Mouse (Mus musculus): ENCODE measurements around the gene Ppp4c. TPM values are rescaled to one million over a fixed set of nuclear protein-coding genes. Genes with fewer than 3 reads are reported as not detected.

Ppp4c gene
- polyA plus RNA-seq, 1 experiment from 2014 or later: 300 TPM

GRCm38 (mm10) chr7:126789141-126789540 is 3.2 kb downstream of the Ppp4c start:
- Histone ChIP-seq H3K9ac (no peak overlapping the region), H3K27ac (ENCODE audit: low read depth) (no peak overlapping the region), H3K4me2 (no peak overlapping the region), H3K9me3 (ENCODE audit: low read depth, low read length) (no peaks in the 10 kb centered on the region), H3K4me1 (ENCODE audit: insufficient read depth) (0 out of 2 replicates have a peak, but pooled peaks cover 4% of the 10 kb centered on the region), H3K36me3 (ENCODE audit: insufficient read depth) (peaks cover 63% of the 10 kb centered on the region), H3K4me3 (ENCODE audit: low read depth, low read length) (no peak overlapping the region), H3K27me3 (ENCODE audit: insufficient read depth, low read length) (no peaks in the 10 kb centered on the region)
- DNase-seq (no peak), ATAC-seq (ENCODE audit: insufficient read depth) (no peak)
- no peak for TF ChIP-seq CTCF (IDR thresholded peaks at IDR 0.05; ENCODE audit: low read depth)
- WGBS: 90% methylated on average over 4 of the region's 4 CpGs

DNA sequence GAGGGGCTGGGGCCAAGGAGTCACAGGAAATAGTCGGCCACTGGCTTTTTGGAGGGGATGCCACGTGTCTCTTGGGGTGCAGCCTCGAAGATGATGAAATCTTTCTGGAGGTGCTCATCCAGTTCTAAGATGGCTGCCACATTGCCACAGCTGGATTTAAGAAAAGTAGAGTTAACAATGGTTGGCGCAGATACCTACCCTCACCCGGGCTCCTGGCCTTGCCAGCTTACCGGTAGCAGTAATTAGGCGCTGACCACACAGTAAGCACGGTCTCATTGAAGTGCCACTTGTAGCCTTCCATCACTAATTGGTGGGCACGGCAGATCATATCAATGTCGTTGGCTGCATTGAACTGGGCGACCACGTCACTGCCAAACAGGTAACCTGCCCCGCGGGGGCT is 6.2 kb downstream of the Ppp4c start:
- DNase-seq (no peak), ATAC-seq (ENCODE audit: insufficient read depth) (no peak)
- H3K4me1 ChIP-seq (ENCODE audit: insufficient read depth): peaks cover 6% of the 10 kb centered on the region
- H3K4me2 ChIP-seq: no peak overlapping the region
- no peak overlapping the region for H3K27ac ChIP-seq (ENCODE audit: low read depth)
- 89% methylated on average over 14 of the region's 14 CpGs for WGBS
- H3K9me3 ChIP-seq (ENCODE audit: low read depth, low read length): no peaks in the 10 kb centered on the region
- H3K27me3 ChIP-seq (ENCODE audit: insufficient read depth, low read length): no peaks in the 10 kb centered on the region
- TF ChIP-seq CTCF (IDR thresholded peaks at IDR 0.05; ENCODE audit: low read depth): no peak
- no peak overlapping the region for H3K4me3 ChIP-seq (ENCODE audit: low read depth, low read length)
- H3K9ac ChIP-seq: no peak overlapping the region
- peaks cover 69% of the 10 kb centered on the region for H3K36me3 ChIP-seq (ENCODE audit: insufficient read depth)

DNA sequence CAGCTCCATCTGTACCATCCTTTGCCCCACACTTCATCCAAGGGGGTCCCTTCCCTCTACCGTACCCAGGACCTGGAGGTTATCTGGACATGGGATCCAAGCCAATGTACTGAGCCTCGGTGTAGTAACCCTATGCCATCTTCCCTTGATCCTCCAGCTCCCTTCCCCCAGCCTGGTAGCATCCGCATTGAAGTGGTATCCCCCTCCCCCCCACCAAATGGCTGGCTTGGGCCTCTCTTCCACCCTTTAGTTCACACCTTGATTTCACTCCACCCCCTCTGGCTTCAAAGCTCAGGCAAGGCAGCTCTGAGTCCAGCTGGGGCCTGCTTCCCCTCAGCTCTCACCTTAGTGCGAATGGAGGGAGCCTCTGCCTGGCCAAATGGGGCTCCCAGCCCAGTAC is 7.2 kb downstream of the Ppp4c start:
- peaks cover 9% of the 10 kb centered on the region for H3K4me1 ChIP-seq (ENCODE audit: insufficient read depth)
- no peak overlapping the region for H3K4me2 ChIP-seq
- no peaks in the 10 kb centered on the region for H3K9me3 ChIP-seq (ENCODE audit: low read depth, low read length)

GRCm38 (mm10) chr7:126784469-126784868 is 7.8 kb downstream of the Ppp4c start:
- 80% methylated on average over 7 of the region's 7 CpGs for WGBS
- Histone ChIP-seq H3K4me1 (ENCODE audit: insufficient read depth) (peaks cover 13% of the 10 kb centered on the region), H3K27ac (ENCODE audit: low read depth) (no peak overlapping the region), H3K9me3 (ENCODE audit: low read depth, low read length) (no peaks in the 10 kb centered on the region), H3K4me2 (no peak overlapping the region), H3K27me3 (ENCODE audit: insufficient read depth, low read length) (no peaks in the 10 kb centered on the region), H3K4me3 (ENCODE audit: low read depth, low read length) (no peak overlapping the region), H3K36me3 (ENCODE audit: insufficient read depth) (peaks cover 59% of the 10 kb centered on the region), H3K9ac (no peak overlapping the region)
- no peak for ATAC-seq (ENCODE audit: insufficient read depth)
- no peak for DNase-seq
- no peak for TF ChIP-seq CTCF (IDR thresholded peaks at IDR 0.05; ENCODE audit: low read depth)

More for the DNA sequence above, 7.2 kb downstream of the Ppp4c start:
- no peak for TF ChIP-seq CTCF (IDR thresholded peaks at IDR 0.05; ENCODE audit: low read depth)
- ATAC-seq (ENCODE audit: insufficient read depth) (no peak), DNase-seq (no peak)
- 52% methylated on average over 4 of the region's 4 CpGs for WGBS
- Histone ChIP-seq H3K27me3 (ENCODE audit: insufficient read depth, low read length) (no peaks in the 10 kb centered on the region), H3K4me3 (ENCODE audit: low read depth, low read length) (no peak overlapping the region), H3K27ac (ENCODE audit: low read depth) (no peak overlapping the region), H3K36me3 (ENCODE audit: insufficient read depth) (peaks cover 65% of the 10 kb centered on the region), H3K9ac (no peak overlapping the region)

- H3K27ac ChIP-seq (ENCODE audit: low read depth): no peak overlapping the region
- no peak overlapping the region for H3K4me3 ChIP-seq (ENCODE audit: low read depth, low read length)
- H3K36me3 ChIP-seq (ENCODE audit: insufficient read depth): peaks cover 45% of the 10 kb centered on the region
- TF ChIP-seq CTCF (IDR thresholded peaks at IDR 0.05; ENCODE audit: low read depth): no peak
- DNase-seq: no peak
- WGBS: 76% methylated on average over 13 of the region's 13 CpGs
- H3K4me2 ChIP-seq: no peak overlapping the region
- peaks cover 16% of the 10 kb centered on the region for H3K4me1 ChIP-seq (ENCODE audit: insufficient read depth)
- no peak for ATAC-seq (ENCODE audit: insufficient read depth)
- no peaks in the 10 kb centered on the region for H3K27me3 ChIP-seq (ENCODE audit: insufficient read depth, low read length)
- H3K9ac ChIP-seq: no peak overlapping the region
- no peaks in the 10 kb centered on the region for H3K9me3 ChIP-seq (ENCODE audit: low read depth, low read length)
Measured at GRCm38 (mm10) chr7:126782693-126783092, 9.6 kb downstream of the Ppp4c start.

DNA sequence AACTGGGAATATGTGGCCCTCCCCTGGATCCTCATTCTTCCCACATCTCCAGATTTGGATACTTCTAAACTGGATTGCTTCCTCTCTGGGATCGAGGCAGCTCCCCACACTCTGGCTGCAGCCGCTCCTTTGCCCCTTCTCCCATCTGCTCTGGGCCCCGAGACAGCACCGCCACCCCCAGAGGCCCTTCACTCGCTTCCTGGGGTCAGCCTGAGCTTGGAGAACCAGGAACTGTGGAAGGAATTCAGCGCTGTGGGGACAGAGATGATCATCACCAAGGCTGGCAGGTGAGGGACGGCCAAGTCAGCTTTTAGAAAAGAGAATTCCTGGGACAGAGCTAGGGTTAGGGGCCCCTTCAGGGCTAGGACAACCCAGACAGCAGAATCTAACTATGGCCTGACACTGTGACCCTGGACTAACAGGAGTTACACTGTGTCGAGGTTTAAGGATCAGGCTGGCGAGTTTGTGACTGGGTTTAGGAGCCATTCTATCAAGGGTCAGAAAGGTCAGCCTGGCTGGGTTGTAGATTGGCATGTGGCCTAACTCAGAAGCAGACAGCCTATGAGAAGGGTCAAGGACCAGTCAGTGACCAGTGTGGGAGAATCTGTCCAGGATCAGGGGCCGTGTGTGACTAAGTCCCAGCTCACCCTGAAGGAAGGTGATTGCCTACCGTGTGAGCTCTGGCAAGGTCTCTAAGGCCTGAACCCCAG is 10.5 kb downstream of the Ppp4c start:
- no peaks in the 10 kb centered on the region for H3K9me3 ChIP-seq (ENCODE audit: low read depth, low read length)
- no peaks in the 10 kb centered on the region for H3K27me3 ChIP-seq (ENCODE audit: insufficient read depth, low read length)
- no peak for TF ChIP-seq CTCF (IDR thresholded peaks at IDR 0.05; ENCODE audit: low read depth)
- 34% methylated on average over 11 of the region's 11 CpGs for WGBS
- H3K4me1 ChIP-seq (ENCODE audit: insufficient read depth): peaks cover 21% of the 10 kb centered on the region
- H3K4me2 ChIP-seq: peak overlapping the region; percentile 74; the same call in 1 of the 2 replicates
- no peak overlapping the region for H3K27ac ChIP-seq (ENCODE audit: low read depth)
- DNase-seq: no peak
- peaks cover 36% of the 10 kb centered on the region for H3K36me3 ChIP-seq (ENCODE audit: insufficient read depth)
- ATAC-seq (ENCODE audit: insufficient read depth): no peak
- peak overlapping the region; percentile 58 for H3K9ac ChIP-seq
- no peak overlapping the region for H3K4me3 ChIP-seq (ENCODE audit: low read depth, low read length)

- 4% methylated on average over 22 of the region's 22 CpGs for WGBS
- ATAC-seq (ENCODE audit: insufficient read depth) (no peak), DNase-seq (peak; percentile 52)
- H3K9ac ChIP-seq: peak within 1 kb of the TSS; percentile 58
- H3K4me1 ChIP-seq (ENCODE audit: insufficient read depth): peaks cover 23% of the 10 kb centered on the region
- peaks cover 29% of the 10 kb centered on the region for H3K36me3 ChIP-seq (ENCODE audit: insufficient read depth)
- H3K27ac ChIP-seq (ENCODE audit: low read depth): peak within 1 kb of the TSS; percentile 85
- H3K4me2 ChIP-seq: peak within 1 kb of the TSS; percentile 74
- H3K4me3 ChIP-seq (ENCODE audit: low read depth, low read length): peak within 1 kb of the TSS; percentile 37
- H3K27me3 ChIP-seq (ENCODE audit: insufficient read depth, low read length): no peaks in the 10 kb centered on the region
- no peak for TF ChIP-seq CTCF (IDR thresholded peaks at IDR 0.05; ENCODE audit: low read depth)
- H3K9me3 ChIP-seq (ENCODE audit: low read depth, low read length): no peaks in the 10 kb centered on the region
Measured at GRCm38 (mm10) chr7:126780971-126781635, 11.2 kb downstream of the Ppp4c start, which contains the start of gene Tbx6. Gene Tbx6, plus strand, starts transcription at chr7:126781483.

All from lung, embryonic 14.5 days (tissue).